Mouse (Mus musculus) midbrain, postnatal 0 days (tissue): ENCODE data around the gene Foxe1. TPM values are rescaled to one million over a fixed set of nuclear protein-coding genes. Genes with fewer than 3 reads are reported as not detected.

ENCODE experiments used
- ATAC-seq: fragments of 200-750 bp; cut with Nextera tagmentation; 2 replicates; pipeline ENCODE4 v1.8.0; 2017; ENCODE audit warnings: moderate number of reproducible peaks, mild to moderate bottlenecking, moderate TSS enrichment, moderate library complexity; ENCODE audit not compliant: low FRiP score
- DNase-seq: peaks from one replicate; pipeline ENCODE4 v3.0.0-alpha.2; 2015; ENCODE audit warnings: low spot score
- H3K27ac ChIP-seq: fragments of 300-500 bp; sonication (generic); 2 replicates; pipeline ENCODE4 v1.5.1; 2014; ENCODE audit warnings: low read depth, mild to moderate bottlenecking, low read length, mixed read lengths
- H3K27me3 ChIP-seq: fragments of 300-500 bp; sonication (generic); 2 replicates; pipeline ENCODE4 v1.6.1; 2014; ENCODE audit warnings: low read length, control low read depth, mixed read lengths; ENCODE audit not compliant: insufficient read depth
- H3K36me3 ChIP-seq: fragments of 300-500 bp; sonication (generic); 2 replicates; pipeline ENCODE4 v1.6.1; 2014; ENCODE audit warnings: low read length, control low read depth, mixed read lengths; ENCODE audit not compliant: insufficient read depth
- H3K4me1 ChIP-seq: fragments of 300-500 bp; sonication (generic); 2 replicates; pipeline ENCODE4 v1.6.1; 2014; ENCODE audit warnings: mild to moderate bottlenecking, control low read depth, antibody characterized with exemption, low read length, mixed read lengths; ENCODE audit not compliant: insufficient read depth
- H3K4me2 ChIP-seq: fragments of 300-500 bp; sonication (generic); 2 replicates; pipeline ENCODE4 v1.6.1; 2014; ENCODE audit warnings: low read depth, mild to moderate bottlenecking, low read length, mixed read lengths; ENCODE audit not compliant: poor library complexity, severe bottlenecking
- H3K4me3 ChIP-seq: fragments of 300-500 bp; sonication (generic); 2 replicates; pipeline ENCODE4 v1.5.1; 2014; ENCODE audit warnings: low read depth, mild to moderate bottlenecking, low read length, moderate library complexity
- H3K9ac ChIP-seq: fragments of 300-500 bp; sonication (generic); replicated peaks from 2 replicates; pipeline ENCODE4 v1.6.1; 2014; ENCODE audit warnings: mild to moderate bottlenecking, low read length, moderate library complexity, mixed read lengths; ENCODE audit not compliant: poor library complexity, severe bottlenecking
- H3K9me3 ChIP-seq: fragments of 300-500 bp; sonication (generic); 2 replicates; pipeline ENCODE4 v1.6.1; 2016; ENCODE audit warnings: low read length, control low read depth
- CTCF ChIP-seq: IDR thresholded peaks from 2 replicates; pipeline ENCODE4 v1.5.1; 2016; ENCODE audit warnings: antibody characterized with exemption, mild to moderate bottlenecking
- WGBS: fragments of 180-500 bp; shearing (Covaris S2); extraction: QIAGEN DNeasy Blood & Tissue Kit; methylation state at CpG from one replicate; pipeline ENCODE4 v1.1.7; 2014; 5-methylcytosine and 5-hydroxymethylcytosine counted together
- polyA plus RNA-seq: library from polyadenylated mRNA; unstranded; fragments of >200 nt; fragmentation: Nextera tagmentation; extraction: Ambion mirVana; gene quantifications from 2 replicates; pipeline ENCODE4 v1.2.1, GENCODE M21; 2015
- total RNA-seq: library from RNA; depleted of rRNA; stranded (reverse); fragments of >200 nt; gene quantifications from 2 replicates; pipeline ENCODE4 v1.2.3, GENCODE M21; 2014

Gene Foxe1
- total and polyA plus RNA-seq, 2 experiments from 2014 or later = not detected

DNA sequence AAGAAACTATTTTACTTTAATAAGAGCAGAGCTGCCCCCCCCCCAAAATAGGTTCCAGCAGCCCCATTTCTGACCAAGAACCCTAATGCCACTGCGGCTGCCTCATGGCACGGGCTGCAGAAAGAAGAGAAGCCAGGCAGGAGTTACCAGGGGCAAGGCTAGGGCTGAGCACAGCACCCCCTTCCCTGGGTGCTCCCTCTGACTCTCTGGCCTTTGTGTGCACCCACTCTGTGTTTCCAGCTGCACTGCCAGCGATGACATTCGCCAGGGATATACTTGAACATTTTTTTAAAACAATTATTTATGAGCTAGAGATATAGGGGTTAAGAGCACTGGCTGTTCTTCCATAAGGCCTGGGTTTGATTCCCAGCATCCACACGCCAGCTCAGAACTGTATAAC lies 6.1 kb downstream of the Foxe1 start:
- Histone ChIP-seq H3K27me3 (peaks cover 73% of the 10 kb centered on the region), H3K27ac (no peak overlapping the region), H3K36me3 (no peaks in the 10 kb centered on the region), H3K4me1 (no peaks in the 10 kb centered on the region), H3K9me3 (no peaks in the 10 kb centered on the region), H3K9ac (no peak overlapping the region), H3K4me3 (no peak overlapping the region), H3K4me2 (no peak overlapping the region)
- 47% methylated on average over 5 of the region's 5 CpGs for WGBS
- ATAC-seq = no peak
- no peak for TF ChIP-seq CTCF
- DNase-seq = no peak

DNA sequence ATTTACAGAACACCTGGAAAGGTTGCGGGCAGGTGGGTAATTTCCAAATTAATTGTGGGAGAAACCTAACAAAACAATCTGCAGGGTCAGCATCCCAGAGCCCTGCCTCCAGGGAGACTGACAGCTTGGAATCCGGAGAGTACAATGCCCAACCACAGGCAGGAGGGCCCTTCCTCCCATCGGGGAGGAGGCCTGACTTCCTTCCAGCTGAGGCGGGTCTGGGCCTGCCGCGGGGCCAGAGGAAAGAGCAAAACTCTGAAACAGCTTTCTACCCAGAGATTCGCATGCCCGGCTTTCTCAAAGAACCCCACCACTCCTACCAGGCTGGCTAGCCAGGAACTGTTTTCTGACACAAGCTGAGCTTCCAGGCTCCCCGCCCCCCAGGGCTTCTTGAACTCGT lies 9.6 kb downstream of the Foxe1 start:
- 11% methylated on average over 10 of the region's 10 CpGs for WGBS
- Histone ChIP-seq H3K27ac (no peak overlapping the region), H3K4me3 (no peak overlapping the region), H3K4me1 (no peaks in the 10 kb centered on the region), H3K36me3 (no peaks in the 10 kb centered on the region), H3K9ac (no peak overlapping the region), H3K4me2 (no peak overlapping the region), H3K27me3 (peaks cover 50% of the 10 kb centered on the region), H3K9me3 (no peaks in the 10 kb centered on the region)
- no peak for TF ChIP-seq CTCF
- ATAC-seq (no peak), DNase-seq (no peak)

DNA sequence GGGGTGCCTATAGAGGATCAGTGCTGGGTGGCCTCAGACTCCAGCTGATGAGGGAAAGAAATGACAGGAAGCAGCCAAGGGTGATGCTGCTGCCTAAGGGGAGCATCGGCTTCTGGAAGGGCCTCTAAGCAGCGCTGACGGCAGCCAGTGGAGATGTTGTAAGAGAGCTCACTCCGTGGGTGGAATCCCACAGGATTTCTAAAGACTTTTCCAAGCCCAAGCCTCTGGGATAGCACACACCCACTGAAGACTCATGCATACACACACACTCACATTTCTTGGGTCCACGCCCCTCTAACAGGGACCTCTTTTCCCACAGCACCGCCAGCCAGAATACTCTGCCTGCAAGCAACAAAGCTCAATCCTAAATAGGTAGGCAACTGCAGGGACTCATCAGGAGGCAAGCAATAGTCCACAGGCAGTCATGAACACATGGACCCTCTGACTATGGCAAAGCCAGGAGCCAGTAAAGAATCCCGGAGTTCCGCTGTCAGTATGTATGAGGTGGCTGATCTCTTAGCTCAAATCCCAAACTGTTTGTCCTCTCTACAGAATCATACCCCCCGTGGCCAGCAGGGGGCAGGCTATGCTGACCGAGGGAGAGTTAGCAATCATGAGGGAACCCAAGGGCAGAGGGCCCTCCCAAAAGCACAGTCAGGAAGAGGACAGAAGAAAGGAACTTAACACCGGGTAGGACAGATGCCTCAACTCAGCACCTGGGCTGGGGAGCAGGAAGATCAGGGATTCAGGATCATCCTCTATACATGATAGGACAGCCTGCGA lies 13.1 kb downstream of the Foxe1 start:
- Histone ChIP-seq H3K36me3 (no peaks in the 10 kb centered on the region), H3K9ac (no peak overlapping the region), H3K27ac (no peak overlapping the region), H3K4me3 (no peak overlapping the region), H3K9me3 (no peaks in the 10 kb centered on the region), H3K4me2 (no peak overlapping the region), H3K27me3 (0 out of 2 replicates have a peak, but pooled peaks cover 24% of the 10 kb centered on the region), H3K4me1 (no peaks in the 10 kb centered on the region)
- peak; percentile 78 for TF ChIP-seq CTCF
- ATAC-seq = no peak
- peak; percentile 22 for DNase-seq
- 43% methylated on average over 12 of the region's 12 CpGs for WGBS

DNA sequence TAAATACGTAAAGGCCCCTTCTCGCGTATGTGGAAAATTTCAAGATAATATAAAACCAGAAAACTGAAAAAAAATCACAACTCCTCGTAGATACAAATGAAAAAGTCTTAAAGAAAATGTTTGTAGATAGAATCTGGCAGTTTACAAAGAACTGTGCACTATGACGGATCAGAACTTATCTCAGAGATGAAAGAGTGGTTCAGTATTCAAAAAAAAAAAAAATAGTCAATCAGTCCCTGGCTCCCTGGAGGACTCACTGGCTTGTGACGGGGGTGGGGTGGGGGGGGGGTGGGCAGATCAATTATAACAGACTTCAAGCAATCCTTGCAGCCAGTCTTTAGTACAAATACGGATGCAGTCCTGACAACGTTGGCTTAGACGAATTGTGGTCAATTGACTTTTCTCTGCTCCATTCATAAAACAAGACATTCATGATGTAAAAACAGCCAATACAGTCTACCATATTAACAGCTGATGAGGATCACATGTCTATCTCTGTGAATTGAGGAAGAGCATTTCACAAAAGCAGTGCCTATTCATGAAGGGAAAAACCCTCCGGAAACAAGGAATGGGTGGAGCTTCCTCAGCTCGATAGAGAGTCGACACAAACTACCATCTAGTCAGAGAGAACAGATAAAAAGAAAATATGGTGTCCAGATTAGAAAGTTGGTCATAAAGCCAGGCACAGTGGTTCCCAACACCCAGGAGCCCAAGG lies 16.3 kb downstream of the Foxe1 start:
- Histone ChIP-seq H3K27me3 (0 out of 2 replicates have a peak, but pooled peaks cover 5% of the 10 kb centered on the region), H3K36me3 (no peaks in the 10 kb centered on the region), H3K4me2 (no peak overlapping the region), H3K4me3 (no peak overlapping the region), H3K9ac (no peak overlapping the region), H3K9me3 (no peaks in the 10 kb centered on the region), H3K27ac (no peak overlapping the region), H3K4me1 (no peaks in the 10 kb centered on the region)
- ATAC-seq (no peak), DNase-seq (no peak)
- WGBS = 80% methylated on average over 12 of the region's 12 CpGs
- no peak for TF ChIP-seq CTCF

DNA sequence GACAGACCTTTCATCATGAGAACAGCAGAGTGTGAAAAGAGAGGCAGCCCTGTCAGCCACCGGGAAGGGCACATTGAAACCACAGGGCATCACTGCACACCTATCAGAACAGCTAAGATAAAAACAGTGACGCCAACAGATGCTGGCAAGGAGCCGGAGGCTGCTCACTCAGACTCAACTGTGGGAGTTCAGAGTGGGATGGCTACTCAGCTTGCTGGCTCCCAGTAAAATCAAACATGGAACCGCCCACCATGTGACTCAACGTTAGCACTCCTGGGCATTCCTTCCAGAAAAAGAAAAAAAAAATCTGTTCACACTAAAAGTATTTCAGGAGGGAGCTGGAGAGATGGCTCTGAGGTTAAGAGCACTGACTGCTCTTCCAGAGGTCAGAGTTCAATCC lies 17.8 kb downstream of the Foxe1 start:
- H3K4me2 ChIP-seq = no peak overlapping the region
- H3K27ac ChIP-seq = no peak overlapping the region
- 73% methylated on average over 5 of the region's 5 CpGs for WGBS
- no peaks in the 10 kb centered on the region for H3K36me3 ChIP-seq
- DNase-seq (no peak), ATAC-seq (no peak)
- no peaks in the 10 kb centered on the region for H3K9me3 ChIP-seq
- TF ChIP-seq CTCF = no peak
- H3K4me1 ChIP-seq = no peaks in the 10 kb centered on the region
- H3K27me3 ChIP-seq = 0 out of 2 replicates have a peak, but pooled peaks cover 5% of the 10 kb centered on the region
- H3K4me3 ChIP-seq = no peak overlapping the region
- no peak overlapping the region for H3K9ac ChIP-seq

DNA sequence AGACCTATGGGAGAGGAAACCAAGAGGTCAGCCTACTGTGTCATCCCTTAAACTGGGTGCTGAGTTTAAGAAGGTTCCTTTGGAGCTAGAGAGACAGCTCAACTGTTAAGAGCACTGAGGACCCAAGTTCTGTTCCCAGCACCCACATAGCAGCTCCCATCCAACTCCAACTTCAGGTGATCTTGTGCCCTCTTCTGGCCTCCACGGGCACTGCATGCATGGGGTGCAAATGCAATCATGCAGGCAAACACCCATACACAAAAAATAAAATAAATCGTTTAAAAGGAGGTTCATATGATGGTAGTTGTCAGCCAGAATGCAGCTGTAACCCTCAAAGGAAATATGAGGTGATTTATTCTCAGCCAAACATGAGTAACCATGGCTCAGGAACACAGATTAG lies 21.0 kb downstream of the Foxe1 start:
- TF ChIP-seq CTCF = no peak
- Histone ChIP-seq H3K4me3 (no peak overlapping the region), H3K9ac (no peak overlapping the region), H3K9me3 (no peaks in the 10 kb centered on the region), H3K27ac (no peak overlapping the region), H3K4me2 (no peak overlapping the region), H3K36me3 (no peaks in the 10 kb centered on the region), H3K4me1 (no peaks in the 10 kb centered on the region), H3K27me3 (peaks cover 4% of the 10 kb centered on the region; the same call in 1 of the 2 replicates)
- 74% methylated on average over 2 of the region's 2 CpGs for WGBS
- no peak for DNase-seq
- no peak for ATAC-seq
